Mouse (Mus musculus): ENCODE results near the gene Fam89b. TPM values are rescaled to one million over a fixed set of nuclear protein-coding genes. Genes with fewer than 3 reads are reported as not detected.

The Fam89b gene
- total RNA-seq, 1 experiment = 16.4 TPM

DNA sequence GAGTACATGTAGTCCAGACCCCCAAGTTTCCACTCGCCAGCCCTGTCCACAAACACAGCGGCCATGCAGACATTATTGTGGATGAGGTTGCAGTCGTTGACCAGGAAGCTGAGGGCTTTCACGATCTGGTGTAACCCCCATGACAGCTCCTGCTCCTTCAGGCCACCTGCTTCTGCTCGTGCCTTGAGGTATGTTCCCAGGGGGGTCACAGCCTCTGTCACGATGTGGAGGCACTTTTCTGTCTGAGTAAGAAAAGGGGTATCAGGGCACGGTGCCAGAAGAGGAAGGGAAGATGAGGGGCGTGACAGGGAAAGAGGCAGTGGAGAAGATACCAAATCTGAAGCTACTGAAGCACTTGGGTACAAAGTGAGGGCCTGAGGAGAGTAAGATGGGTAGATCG, 40.9 kb upstream of the Fam89b start:
- Histone ChIP-seq H3K4me1 (ENCODE audit: control insufficient read depth in 2 of 2, insufficient read depth in 2 of 2, low read length in 2 of 2, poor library complexity in 1 of 2) (peaks cover 0 to 7% of the 10 kb centered on the region in 2 experiments; a peak in 2 of 4 replicates), H3K4me3 (ENCODE audit: insufficient read depth in 1 of 2, low read depth in 1 of 2, low read length in 2 of 2, poor library complexity in 1 of 2, severe bottlenecking in 1 of 2) (peak overlapping the region; percentile 77 to 94), H3K9me3 (ENCODE audit: control insufficient read depth, insufficient read depth, low read depth, low read length) (no peaks in the 10 kb centered on the region), H3K9ac (ENCODE audit: insufficient read depth, low read depth, low read length, poor library complexity, severe bottlenecking) (peak overlapping the region; percentile 78), H3K27ac (ENCODE audit: insufficient read depth, low read depth, low read length, poor library complexity, severe bottlenecking) (no peak overlapping the region), H3K36me3 (ENCODE audit: control insufficient read depth, insufficient read depth, low read length, poor library complexity, severe bottlenecking) (peaks cover 8% of the 10 kb centered on the region)
- in situ Hi-C loops (cut with MboI; ENCODE audit: low sequenced_read_pairs in 2 of 2, unreplicated experiment in 2 of 2) = no loop called here
- TF ChIP-seq ZC3H11A (IDR thresholded peaks at IDR 0.05; ENCODE audit: borderline replicate concordance, low read depth, low read length) (no peak), ZNF384 (IDR thresholded peaks at IDR 0.05; ENCODE audit: low read depth, low read length) (no peak), HCFC1 (IDR thresholded peaks at IDR 0.05; ENCODE audit: borderline replicate concordance, insufficient read depth, low read length) (no peak), CHD2 (IDR thresholded peaks at IDR 0.05; ENCODE audit: low read depth, low read length) (no peak), MAFK (IDR thresholded peaks at IDR 0.05; ENCODE audit: insufficient read depth, low read depth, low read length) (no peak)
- DNase-seq (ENCODE audit: low read depth, low spot score) = no peak

DNA sequence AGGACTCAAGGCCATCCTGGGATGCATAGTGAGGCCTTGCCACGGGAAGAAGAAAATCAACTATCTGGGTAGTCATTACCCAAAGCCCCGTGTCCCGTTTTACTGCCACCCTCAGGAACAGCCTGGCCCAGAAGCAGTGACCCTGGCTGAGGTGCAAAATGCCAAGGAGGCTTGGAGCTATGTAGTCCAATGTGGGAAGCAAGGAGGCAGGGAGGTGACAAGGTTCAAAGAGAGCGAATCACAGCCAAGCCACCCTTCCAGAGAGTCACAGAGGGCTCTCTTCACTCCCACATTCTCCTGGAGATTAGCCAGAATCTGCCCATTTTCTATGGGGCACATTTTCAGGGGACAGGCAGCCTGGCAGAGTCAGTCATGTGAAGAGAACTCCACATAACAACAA, 37.8 kb upstream of the Fam89b start:
- TF ChIP-seq MAFK (IDR thresholded peaks at IDR 0.05; ENCODE audit: insufficient read depth, low read depth, low read length) = no peak
- TF ChIP-seq ZNF384 (IDR thresholded peaks at IDR 0.05; ENCODE audit: low read depth, low read length) = no peak
- no peak for TF ChIP-seq ZC3H11A (IDR thresholded peaks at IDR 0.05; ENCODE audit: borderline replicate concordance, low read depth, low read length)
- TF ChIP-seq CHD2 (IDR thresholded peaks at IDR 0.05; ENCODE audit: low read depth, low read length) = no peak
- no peak for TF ChIP-seq HCFC1 (IDR thresholded peaks at IDR 0.05; ENCODE audit: borderline replicate concordance, insufficient read depth, low read length)
- Histone ChIP-seq H3K36me3 (ENCODE audit: control insufficient read depth, insufficient read depth, low read length, poor library complexity, severe bottlenecking) (peaks cover 28% of the 10 kb centered on the region), H3K9ac (ENCODE audit: insufficient read depth, low read depth, low read length, poor library complexity, severe bottlenecking) (no peak overlapping the region), H3K9me3 (ENCODE audit: control insufficient read depth, insufficient read depth, low read depth, low read length) (no peaks in the 10 kb centered on the region), H3K4me3 (ENCODE audit: insufficient read depth in 1 of 2, low read depth in 1 of 2, low read length in 2 of 2, poor library complexity in 1 of 2, severe bottlenecking in 1 of 2) (no peak overlapping the region), H3K27ac (ENCODE audit: insufficient read depth, low read depth, low read length, poor library complexity, severe bottlenecking) (no peak overlapping the region), H3K4me1 (ENCODE audit: control insufficient read depth in 2 of 2, insufficient read depth in 2 of 2, low read length in 2 of 2, poor library complexity in 1 of 2) (peaks cover 2 to 13% of the 10 kb centered on the region in 2 experiments; a peak in 3 of 4 replicates)
- no peak for DNase-seq (ENCODE audit: low read depth, low spot score)
- in situ Hi-C loops (cut with MboI; ENCODE audit: low sequenced_read_pairs in 2 of 2, unreplicated experiment in 2 of 2) = no loop called here

DNA sequence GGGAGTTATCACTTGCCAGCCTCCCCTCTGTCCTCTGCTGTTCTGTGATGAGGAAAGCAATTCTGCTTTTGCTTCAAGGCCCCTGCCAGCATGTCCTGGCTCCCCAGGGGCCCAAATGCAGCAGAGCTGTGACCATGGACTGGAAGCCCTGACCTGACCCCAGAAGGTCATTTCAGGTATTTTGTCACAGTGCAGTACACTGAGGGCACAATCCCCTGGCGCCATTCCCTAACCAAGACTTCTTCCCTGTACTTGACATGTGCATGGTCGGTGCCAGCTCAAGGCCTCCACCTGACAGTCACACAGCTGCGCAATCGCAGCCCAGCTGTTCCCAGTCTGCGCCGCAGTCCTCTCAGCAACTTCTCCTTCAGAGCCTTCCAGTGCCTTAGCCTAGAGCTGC, 33.7 kb upstream of the Fam89b start:
- Histone ChIP-seq H3K9ac (ENCODE audit: insufficient read depth, low read depth, low read length, poor library complexity, severe bottlenecking) (no peak overlapping the region), H3K4me3 (ENCODE audit: insufficient read depth in 1 of 2, low read depth in 1 of 2, low read length in 2 of 2, poor library complexity in 1 of 2, severe bottlenecking in 1 of 2) (no peak overlapping the region), H3K36me3 (ENCODE audit: control insufficient read depth, insufficient read depth, low read length, poor library complexity, severe bottlenecking) (peaks cover 46% of the 10 kb centered on the region), H3K4me1 (ENCODE audit: control insufficient read depth in 2 of 2, insufficient read depth in 2 of 2, low read length in 2 of 2, poor library complexity in 1 of 2) (peaks cover 2 to 12% of the 10 kb centered on the region in 2 experiments; a peak in 2 of 4 replicates), H3K9me3 (ENCODE audit: control insufficient read depth, insufficient read depth, low read depth, low read length) (no peaks in the 10 kb centered on the region), H3K27ac (ENCODE audit: insufficient read depth, low read depth, low read length, poor library complexity, severe bottlenecking) (no peak overlapping the region)
- TF ChIP-seq HCFC1 (IDR thresholded peaks at IDR 0.05; ENCODE audit: borderline replicate concordance, insufficient read depth, low read length) = no peak
- TF ChIP-seq ZC3H11A (IDR thresholded peaks at IDR 0.05; ENCODE audit: borderline replicate concordance, low read depth, low read length) = no peak
- TF ChIP-seq ZNF384 (IDR thresholded peaks at IDR 0.05; ENCODE audit: low read depth, low read length) = no peak
- TF ChIP-seq MAFK (IDR thresholded peaks at IDR 0.05; ENCODE audit: insufficient read depth, low read depth, low read length) = no peak
- no peak for TF ChIP-seq CHD2 (IDR thresholded peaks at IDR 0.05; ENCODE audit: low read depth, low read length)
- in situ Hi-C loops (cut with MboI; ENCODE audit: low sequenced_read_pairs in 2 of 2, unreplicated experiment in 2 of 2) = no loop called here
- no peak for DNase-seq (ENCODE audit: low read depth, low spot score)

DNA sequence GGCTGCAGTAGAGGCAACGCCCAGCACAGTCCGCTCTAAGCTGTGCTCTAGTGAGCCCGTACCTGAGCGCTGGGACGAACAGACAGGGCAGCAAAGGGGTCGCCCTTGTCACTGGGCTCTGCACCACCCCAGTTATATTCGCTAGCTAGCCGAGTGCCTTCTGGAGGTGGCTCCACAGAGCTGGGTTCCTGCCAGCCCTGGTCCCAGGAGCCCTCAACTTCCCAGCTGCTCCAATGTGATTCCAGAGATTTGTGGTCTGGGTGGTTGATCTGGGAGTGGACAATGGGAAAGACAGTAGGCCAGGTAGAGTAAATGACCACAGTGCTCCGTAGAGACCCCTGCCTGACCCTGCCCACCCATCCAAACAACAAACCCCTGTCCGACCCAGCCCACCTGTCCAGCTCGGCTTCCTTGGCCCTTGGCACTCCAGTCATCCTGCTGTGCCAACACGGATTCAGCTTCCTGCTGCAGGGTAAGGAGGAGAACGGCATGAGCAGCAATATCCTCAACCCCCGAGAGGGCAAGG, 29.5 kb upstream of the Fam89b start:
- H3K27ac ChIP-seq (ENCODE audit: insufficient read depth, low read depth, low read length, poor library complexity, severe bottlenecking) = no peak overlapping the region
- peaks cover 0 to 17% of the 10 kb centered on the region in 2 experiments; a peak in 1 of 4 replicates for H3K4me1 ChIP-seq (ENCODE audit: control insufficient read depth in 2 of 2, insufficient read depth in 2 of 2, low read length in 2 of 2, poor library complexity in 1 of 2)
- H3K9ac ChIP-seq (ENCODE audit: insufficient read depth, low read depth, low read length, poor library complexity, severe bottlenecking) = no peak overlapping the region
- in situ Hi-C loops (cut with MboI; ENCODE audit: low sequenced_read_pairs in 2 of 2, unreplicated experiment in 2 of 2) = no loop called here
- no peak for TF ChIP-seq HCFC1 (IDR thresholded peaks at IDR 0.05; ENCODE audit: borderline replicate concordance, insufficient read depth, low read length)
- TF ChIP-seq ZNF384 (IDR thresholded peaks at IDR 0.05; ENCODE audit: low read depth, low read length) = no peak
- no peak for TF ChIP-seq ZC3H11A (IDR thresholded peaks at IDR 0.05; ENCODE audit: borderline replicate concordance, low read depth, low read length)
- no peak for TF ChIP-seq MAFK (IDR thresholded peaks at IDR 0.05; ENCODE audit: insufficient read depth, low read depth, low read length)
- no peak for TF ChIP-seq CHD2 (IDR thresholded peaks at IDR 0.05; ENCODE audit: low read depth, low read length)
- H3K9me3 ChIP-seq (ENCODE audit: control insufficient read depth, insufficient read depth, low read depth, low read length) = no peaks in the 10 kb centered on the region
- no peak for DNase-seq (ENCODE audit: low read depth, low spot score)
- H3K36me3 ChIP-seq (ENCODE audit: control insufficient read depth, insufficient read depth, low read length, poor library complexity, severe bottlenecking) = peaks cover 37% of the 10 kb centered on the region
- H3K4me3 ChIP-seq (ENCODE audit: insufficient read depth in 1 of 2, low read depth in 1 of 2, low read length in 2 of 2, poor library complexity in 1 of 2, severe bottlenecking in 1 of 2) = no peak overlapping the region

Measured in ES-E14 (cell line).